9 mouse cellular contexts compared by ENCODE assay signal in the genomic region with DNA sequence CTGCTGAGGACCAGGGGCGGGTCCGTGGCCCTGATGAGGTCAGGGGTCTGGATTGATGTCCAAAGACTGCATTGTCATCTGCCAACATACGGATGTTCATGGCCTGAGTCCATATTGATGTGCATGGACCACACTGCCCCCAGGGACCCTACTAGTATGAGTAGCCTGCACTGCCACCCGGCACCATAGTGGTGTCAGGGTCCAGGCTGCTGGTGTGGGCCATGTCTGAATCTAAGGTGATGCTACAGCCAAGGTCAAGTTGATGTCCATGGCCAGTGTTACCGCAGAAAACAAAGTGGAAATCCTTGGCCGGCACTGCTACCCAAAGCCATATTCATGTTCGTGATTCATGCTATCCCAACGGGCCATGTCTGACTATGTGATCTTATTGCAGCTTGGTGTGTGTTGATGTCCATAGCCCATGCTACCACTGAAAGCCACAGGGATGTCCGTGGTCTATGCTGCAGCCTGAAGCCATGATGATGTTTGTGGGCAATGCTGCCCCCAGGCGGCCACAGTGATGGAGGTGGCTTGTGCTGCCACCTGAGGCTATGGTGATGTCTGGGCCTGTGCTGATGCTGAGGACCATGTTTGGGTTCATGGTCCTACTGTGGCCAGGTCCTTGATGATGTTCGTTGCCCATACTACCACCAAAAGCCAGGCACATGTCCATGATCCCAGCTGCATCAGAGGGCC.
DNase-seq lines count a peak whose midpoint lies in the region; ATAC-seq and TF ChIP-seq lines count a peak whose summit lies in the region.
"Had no signal": no experiment of that assay in that cellular context is flagged by ENCODE, and none has a peak within 500 bp of the region (broad histone marks: within the 10 kb centered on the region; RNA-seq: fewer than 3 reads in every experiment).

No protein-coding gene starts in this region.

- no peak overlapping the region for H3K4me2 ChIP-seq in intestine, postnatal 0 days (replicated peaks; ENCODE audit: low read depth)
- H3K4me2 ChIP-seq in intestine, embryonic 15.5 days (replicated peaks): no peak overlapping the region

- peak; percentile 78 for TF ChIP-seq CTCF in intestine, postnatal 0 days (IDR thresholded peaks at IDR 0.05; ENCODE audit: low read depth)
- TF ChIP-seq CTCF in kidney, adult 2 months (conservative IDR thresholded peaks at IDR 0.05; ENCODE audit: insufficient read depth, insufficient read length, low read depth, low read length): peak; percentile 70

- 86% methylated on average over 11 of the region's 11 CpGs for WGBS in intestine, postnatal 0 days
- WGBS in intestine, embryonic 15.5 days: 83% methylated on average over 11 of the region's 11 CpGs
- 82% methylated on average over 11 of the region's 11 CpGs for WGBS in kidney, adult 2 months

- H3K27ac ChIP-seq in intestine, postnatal 0 days (ENCODE audit: low read depth, low read length): no peak overlapping the region
- no peak overlapping the region for H3K27ac ChIP-seq in intestine, embryonic 15.5 days
- H3K27ac ChIP-seq in kidney, adult 2 months (ENCODE audit: insufficient read depth, low read depth, low read length): no peak overlapping the region

- no peaks in the 10 kb centered on the region for H3K36me3 ChIP-seq in intestine, postnatal 0 days (ENCODE audit: control insufficient read depth, insufficient read depth)
- H3K36me3 ChIP-seq in intestine, embryonic 15.5 days: no peaks in the 10 kb centered on the region
- no peaks in the 10 kb centered on the region for H3K36me3 ChIP-seq in kidney, adult 2 months (ENCODE audit: control insufficient read depth, insufficient read depth, low read length)

- H3K4me1 ChIP-seq in intestine, postnatal 0 days (replicated peaks; ENCODE audit: control insufficient read depth, insufficient read depth, low read length): no peaks in the 10 kb centered on the region
- no peaks in the 10 kb centered on the region for H3K4me1 ChIP-seq in intestine, embryonic 15.5 days (replicated peaks)
- H3K4me1 ChIP-seq in kidney, adult 2 months (ENCODE audit: control insufficient read depth, insufficient read depth, low read length): no peaks in the 10 kb centered on the region

- no peak overlapping the region for H3K9ac ChIP-seq in intestine, postnatal 0 days (ENCODE audit: low read depth, low read length)
- no peak overlapping the region for H3K9ac ChIP-seq in intestine, embryonic 15.5 days

- no peak for ATAC-seq in intestine, postnatal 0 days
- no peak for ATAC-seq in intestine, embryonic 15.5 days

- DNase-seq in thymus, postnatal 4 days: peak; percentile 14
- DNase-seq in thymus, postnatal 0 days (ENCODE audit: low spot score): no peak
- DNase-seq in kidney, adult 2 months: peak; percentile 27
- no peak for DNase-seq in T-cell, adult 2 months (ENCODE audit: low spot score)
- DNase-seq in gastrocnemius, adult 18-20 months (ENCODE audit: low spot score): no peak
- DNase-seq: adrenal gland, adult 2 months; right cerebral cortex, postnatal 4 days had no signal

- H3K27me3 ChIP-seq in intestine, postnatal 0 days (replicated peaks; ENCODE audit: control insufficient read depth, insufficient read depth, low read length): no peaks in the 10 kb centered on the region
- no peaks in the 10 kb centered on the region for H3K27me3 ChIP-seq in intestine, embryonic 15.5 days (replicated peaks)
- H3K27me3 ChIP-seq in kidney, adult 2 months (replicated peaks; ENCODE audit: control insufficient read depth, insufficient read depth, low read length): no peaks in the 10 kb centered on the region

- no peak overlapping the region for H3K4me3 ChIP-seq in intestine, postnatal 0 days (ENCODE audit: low read depth, low read length)
- no peak overlapping the region for H3K4me3 ChIP-seq in intestine, embryonic 15.5 days (replicated peaks)
- H3K4me3 ChIP-seq in kidney, adult 2 months (ENCODE audit: insufficient read depth, low read depth, low read length): no peak overlapping the region

- no peak for TF ChIP-seq POLR2A in kidney, adult 2 months (IDR thresholded peaks at IDR 0.05; ENCODE audit: low read depth, low read length)

- H3K9me3 ChIP-seq in intestine, postnatal 0 days (ENCODE audit: control insufficient read depth): no peaks in the 10 kb centered on the region
- no peaks in the 10 kb centered on the region for H3K9me3 ChIP-seq in intestine, embryonic 15.5 days

Comparison
In these comparisons a context has a peak if more than half of its experiments do, and no peak if none do; other contexts are left out.
1. DNase-seq: peak in thymus, postnatal 4 days (single experiment) and kidney, adult 2 months (single experiment); none in thymus, postnatal 0 days (single experiment), T-cell, adult 2 months (single experiment) and gastrocnemius, adult 18-20 months (single experiment).